Mouse (Mus musculus) mouse embryonic stem cell (cell line): Measurements from ENCODE around the gene Scgb1b15.
"Not testable (repeated sequence)": the region's sequence is repeated elsewhere in the genome, so short reads cannot be mapped to it uniquely, and the experiment has no call there.

Source experiments
- in situ Hi-C, 2 experiments: fragments of 300-500 bp; cut with MboI; formaldehyde crosslinking; loops; 1 replicate in 1 of 2; 3 replicates in 1 of 2; pipeline ENCODE4 v1.14.3; 2019 to 2020; ENCODE audit warnings: low sequenced_read_pairs in 2 of 2, low pct_unique_long_range_greater_than_20kb in 1 of 2, mixed read lengths in 1 of 2; ENCODE audit not compliant: unreplicated experiment in 1 of 2

Gene Scgb1b15

GRCm38 (mm10) chr7:32836254-32836653, at the start of gene Scgb1b15:
Gene Scgb1b15, plus strand, starts transcription at chr7:32836554.
- in situ Hi-C loops = not testable (repeated sequence)

- in situ Hi-C loops = not testable (repeated sequence)
Observed at GRCm38 (mm10) chr7:32829562-32829961, 6.8 kb upstream of the Scgb1b15 start, which contains the start of gene Scgb2b15. Gene Scgb2b15, minus strand, starts transcription at chr7:32829662.
